Mouse (Mus musculus): Measurements from ENCODE around the gene Noxred1. TPM values are rescaled to one million over a fixed set of nuclear protein-coding genes. Genes with fewer than 3 reads are reported as not detected.

Gene Noxred1
- polyA plus RNA-seq, 1 experiment: 0.28 TPM

DNA sequence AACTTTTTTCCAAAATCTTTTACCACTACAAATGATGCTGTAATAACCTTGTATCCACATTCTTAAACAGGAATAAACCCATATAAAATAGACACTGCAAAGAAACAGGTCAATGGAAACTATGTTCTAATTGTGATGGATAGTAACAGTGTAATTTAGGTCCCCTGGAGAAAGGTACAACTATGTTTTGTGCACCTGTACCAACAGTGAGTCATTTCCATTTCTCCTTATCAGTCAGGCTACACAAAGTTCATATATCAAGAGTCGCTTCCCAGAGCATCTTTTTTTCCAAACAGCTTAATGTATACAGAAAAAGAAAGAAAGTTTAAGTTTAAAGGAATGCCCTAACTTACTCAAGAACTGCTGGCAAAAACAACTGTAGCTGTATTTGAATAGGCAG, 43.5 kb downstream of the Noxred1 start:
- WGBS: 20% methylated on average over 1 of the region's 1 CpGs
- H3K4me3 ChIP-seq (ENCODE audit: low read depth, low read length): no peak overlapping the region

DNA sequence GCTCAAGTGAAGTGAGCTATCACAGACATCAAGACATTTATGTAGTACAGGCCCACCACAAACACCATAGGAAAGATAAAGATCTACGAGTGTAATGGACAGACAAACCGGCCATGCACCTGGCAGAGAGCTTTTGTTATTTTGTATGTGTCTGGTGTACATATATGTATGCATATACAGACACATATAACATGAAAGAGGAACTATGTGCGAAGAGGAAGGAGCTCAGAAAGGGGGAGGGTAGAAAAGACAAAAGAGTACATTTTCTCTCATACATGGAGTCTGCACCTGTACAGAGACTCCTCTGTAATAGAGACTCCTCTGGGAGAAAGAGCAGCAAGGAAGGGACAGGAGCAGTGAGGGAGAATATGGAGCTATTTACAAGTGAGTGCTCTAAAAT, 45.5 kb downstream of the Noxred1 start:
- WGBS: 78% methylated on average over 3 of the region's 3 CpGs
- Histone ChIP-seq H3K36me3 (ENCODE audit: control insufficient read depth, insufficient read depth, low read length) (no peaks in the 10 kb centered on the region), H3K27ac (ENCODE audit: insufficient read depth, low read depth, low read length) (no peak overlapping the region), H3K4me3 (ENCODE audit: low read depth, low read length) (no peak overlapping the region), H3K27me3 (ENCODE audit: control insufficient read depth, insufficient read depth, low read length) (no peaks in the 10 kb centered on the region), H3K4me1 (ENCODE audit: control insufficient read depth, insufficient read depth, insufficient read length, low read length) (no peaks in the 10 kb centered on the region)
- TF ChIP-seq CTCF (IDR thresholded peaks at IDR 0.05; ENCODE audit: extremely low read depth, insufficient read length, insufficient replicate concordance, low read depth, low read length): no peak
- TF ChIP-seq POLR2A (IDR thresholded peaks at IDR 0.05; ENCODE audit: low read depth, low read length): no peak

More for the DNA sequence above, 43.5 kb downstream of the Noxred1 start:
- Histone ChIP-seq H3K27me3 (ENCODE audit: control insufficient read depth, insufficient read depth, low read length) (no peaks in the 10 kb centered on the region), H3K36me3 (ENCODE audit: control insufficient read depth, insufficient read depth, low read length) (no peaks in the 10 kb centered on the region), H3K27ac (ENCODE audit: insufficient read depth, low read depth, low read length) (no peak overlapping the region), H3K4me1 (ENCODE audit: control insufficient read depth, insufficient read depth, insufficient read length, low read length) (no peaks in the 10 kb centered on the region)
- TF ChIP-seq CTCF (IDR thresholded peaks at IDR 0.05; ENCODE audit: extremely low read depth, insufficient read length, insufficient replicate concordance, low read depth, low read length) (no peak), POLR2A (IDR thresholded peaks at IDR 0.05; ENCODE audit: low read depth, low read length) (no peak)

DNA sequence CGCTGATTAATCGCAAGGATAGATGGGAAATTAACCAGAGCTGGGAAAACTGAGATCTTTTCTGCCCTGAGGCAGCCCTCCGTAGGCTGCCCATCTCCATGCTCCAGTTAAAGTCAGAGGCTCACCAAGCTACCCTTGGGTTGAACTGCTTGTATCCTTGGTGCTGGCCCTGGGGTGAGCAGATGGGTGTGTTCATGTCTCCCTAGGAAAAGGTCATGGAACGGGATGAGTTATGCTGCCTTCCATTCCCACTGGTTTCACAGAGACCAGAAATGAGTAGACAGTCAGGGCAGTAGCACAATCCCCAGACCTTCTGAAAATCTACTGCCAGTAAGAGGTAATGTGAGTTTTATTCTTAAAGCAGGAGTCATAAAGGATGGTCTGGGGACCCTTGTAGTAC, 60.9 kb downstream of the Noxred1 start:
- no peaks in the 10 kb centered on the region for H3K36me3 ChIP-seq (ENCODE audit: control insufficient read depth, insufficient read depth, low read length)
- no peaks in the 10 kb centered on the region for H3K4me1 ChIP-seq (ENCODE audit: control insufficient read depth, insufficient read depth, insufficient read length, low read length)
- no peaks in the 10 kb centered on the region for H3K27me3 ChIP-seq (ENCODE audit: control insufficient read depth, insufficient read depth, low read length)
- H3K4me3 ChIP-seq (ENCODE audit: low read depth, low read length): no peak overlapping the region
- TF ChIP-seq CTCF (IDR thresholded peaks at IDR 0.05; ENCODE audit: extremely low read depth, insufficient read length, insufficient replicate concordance, low read depth, low read length) (no peak), POLR2A (IDR thresholded peaks at IDR 0.05; ENCODE audit: low read depth, low read length) (no peak)
- WGBS: 98% methylated on average over 4 of the region's 4 CpGs
- H3K27ac ChIP-seq (ENCODE audit: insufficient read depth, low read depth, low read length): no peak overlapping the region

DNA sequence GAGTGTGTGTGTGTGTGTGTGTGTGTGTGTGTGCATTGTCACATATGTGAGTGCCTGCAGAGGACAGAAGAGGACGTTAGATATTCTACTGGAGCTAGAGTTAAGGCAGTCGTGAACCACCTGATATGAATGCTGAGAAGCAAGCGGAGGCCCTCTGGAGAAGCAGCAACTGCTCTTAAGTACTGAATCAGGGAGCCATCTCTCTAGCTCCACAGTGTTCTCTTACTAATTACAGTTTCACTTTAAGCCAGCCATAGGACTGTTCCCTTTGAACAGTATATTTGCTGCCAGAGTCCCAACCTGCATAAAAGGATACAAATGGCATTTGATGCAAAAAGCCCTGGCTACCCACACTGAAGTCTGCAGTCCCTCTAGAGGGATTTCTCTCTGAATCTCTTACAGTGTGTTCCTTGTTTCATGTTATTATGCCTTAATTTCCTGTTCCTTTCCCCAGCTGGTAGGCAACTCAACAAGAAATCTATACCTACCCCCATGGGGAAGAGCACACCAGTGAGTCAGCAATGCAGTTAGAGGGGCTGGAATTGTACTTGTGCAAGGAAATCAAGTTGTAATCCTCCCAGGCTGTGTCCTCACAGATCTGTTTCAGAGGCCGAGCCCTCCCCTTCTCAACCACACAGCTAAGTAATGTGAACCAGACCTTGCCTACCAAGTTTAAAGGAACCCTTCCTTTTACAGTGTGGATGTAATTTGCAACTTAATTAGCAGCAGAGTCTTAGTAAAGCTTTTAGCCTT, 63.2 kb downstream of the Noxred1 start:
- Histone ChIP-seq H3K4me1 (ENCODE audit: control insufficient read depth, insufficient read depth, insufficient read length, low read length) (no peaks in the 10 kb centered on the region), H3K4me3 (ENCODE audit: low read depth, low read length) (no peak overlapping the region), H3K27ac (ENCODE audit: insufficient read depth, low read depth, low read length) (no peak overlapping the region), H3K27me3 (ENCODE audit: control insufficient read depth, insufficient read depth, low read length) (no peaks in the 10 kb centered on the region), H3K36me3 (ENCODE audit: control insufficient read depth, insufficient read depth, low read length) (peaks cover 2% of the 10 kb centered on the region; the same call in 1 of the 2 replicates)
- TF ChIP-seq POLR2A (IDR thresholded peaks at IDR 0.05; ENCODE audit: low read depth, low read length): no peak
- no peak for TF ChIP-seq CTCF (IDR thresholded peaks at IDR 0.05; ENCODE audit: extremely low read depth, insufficient read length, insufficient replicate concordance, low read depth, low read length)
- 88% methylated on average over 4 of the region's 4 CpGs for WGBS

Other genes starting within 250 kb of the Noxred1 start
- gene Zdhhc22, start 248.3 kb downstream of the Noxred1 start, polyA plus RNA-seq (2012; rRNA removed): 0.03 and 0.04 TPM in 2 replicates
- 0.14 and 0.32 TPM in 2 replicates for gene Tmem63c, start 217.4 kb downstream of the Noxred1 start, polyA plus RNA-seq (2012; rRNA removed)
- gene Ngb, start 136.2 kb downstream of the Noxred1 start, polyA plus RNA-seq (2012; rRNA removed): 1.2 and 3.0 TPM in 2 replicates
- 20.7 and 23.0 TPM in 2 replicates for gene Gstz1, start 91.6 kb downstream of the Noxred1 start, polyA plus RNA-seq (2012; rRNA removed)
- gene Pomt2, start 90.8 kb downstream of the Noxred1 start, polyA plus RNA-seq (2012; rRNA removed): 4.4 and 5.2 TPM in 2 replicates
- gene Samd15, start 39.0 kb downstream of the Noxred1 start, polyA plus RNA-seq (2012; rRNA removed): not detected in 2 replicates
- 0.69 and 0.89 TPM in 2 replicates for gene Tmed8, start 38.3 kb downstream of the Noxred1 start, polyA plus RNA-seq (2012; rRNA removed)
- gene Vipas39, start 27.5 kb upstream of the Noxred1 start, polyA plus RNA-seq (2012; rRNA removed): 15.7 and 27.1 TPM in 2 replicates
- 14.6 and 27.3 TPM in 2 replicates for gene Ahsa1, start 27.7 kb upstream of the Noxred1 start, polyA plus RNA-seq (2012; rRNA removed)
- 0.15 and 0.25 TPM in 2 replicates for gene Ism2, start 61.0 kb upstream of the Noxred1 start, polyA plus RNA-seq (2012; rRNA removed)
- 10.7 and 13.5 TPM in 2 replicates for gene Sptlc2, start 149.6 kb upstream of the Noxred1 start, polyA plus RNA-seq (2012; rRNA removed)
- gene Slirp, start 205.2 kb upstream of the Noxred1 start, polyA plus RNA-seq (2012; rRNA removed): 2.9 and 4.1 TPM in 2 replicates
- gene Alkbh1, start 205.3 kb upstream of the Noxred1 start, polyA plus RNA-seq (2012; rRNA removed): 5.7 and 6.0 TPM in 2 replicates
- 0.99 and 2.7 TPM in 2 replicates for gene Snw1, start 233.5 kb upstream of the Noxred1 start, polyA plus RNA-seq (2012; rRNA removed)

All from small intestine, adult 2 months (tissue).